Mouse (Mus musculus): ENCODE measurements around the gene Marco.

Marco gene

GRCm38 (mm10) chr1:120441587-120441986 lies 63.2 kb downstream of the Marco start:
- ATAC-seq (ENCODE audit: low TSS enrichment): no peak

GRCm38 (mm10) chr1:120435591-120435990 lies 69.2 kb downstream of the Marco start:
- ATAC-seq (ENCODE audit: low TSS enrichment): no peak

GRCm38 (mm10) chr1:120430171-120430570 lies 74.7 kb downstream of the Marco start:
- ATAC-seq (ENCODE audit: low TSS enrichment): no peak

- ATAC-seq (ENCODE audit: low TSS enrichment): peak; percentile 78
Measured at GRCm38 (mm10) chr1:120425587-120425986, 79.2 kb downstream of the Marco start.

Data from frontal cortex, adult (tissue).